Mouse (Mus musculus) lung, postnatal 0 days (tissue): ENCODE measurements around the gene Ddx49.

ENCODE experiments used
- CTCF ChIP-seq: IDR thresholded peaks from 2 replicates; pipeline ENCODE4 v1.5.1; 2016; ENCODE audit warnings: antibody characterized with exemption, mild to moderate bottlenecking
- EP300 ChIP-seq: IDR thresholded peaks from 2 replicates; pipeline ENCODE4 v1.6.1; 2016; ENCODE audit warnings: antibody characterized with exemption, mild to moderate bottlenecking, control low read depth

DNA sequence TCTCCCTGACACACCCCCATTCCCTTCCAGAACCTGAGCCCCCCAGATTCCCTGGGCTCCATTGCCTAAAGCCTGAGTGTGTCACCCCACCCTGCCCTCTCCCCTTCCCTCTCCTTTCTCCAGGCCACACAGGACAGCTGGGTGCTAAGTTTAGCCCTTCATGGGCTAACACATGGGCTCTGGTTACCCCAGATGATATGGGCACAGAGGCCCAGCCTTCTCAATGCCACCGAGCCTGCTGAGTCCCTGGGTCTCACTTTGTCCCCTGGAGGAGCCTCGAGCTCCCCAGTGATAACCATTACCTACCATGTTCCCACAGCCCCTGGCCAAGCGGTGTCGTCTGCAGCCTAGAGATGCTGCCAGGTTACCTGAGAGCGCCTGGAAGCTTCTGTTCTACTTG, 15.6 kb upstream of the Ddx49 start:
- TF ChIP-seq CTCF (no peak), EP300 (no peak)
